Mouse (Mus musculus) heart, postnatal 14 days (tissue): ENCODE results near the gene Klhl42. TPM values are rescaled to one million over a fixed set of nuclear protein-coding genes. Genes with fewer than 3 reads are reported as not detected.

ENCODE experiments used
- DNase-seq, 2 experiments: peaks; one replicate each; pipeline ENCODE4 v3.0.0; 2021 to 2022
- intact Hi-C: fragments of 180-260 bp; cut with DNase I; formaldehyde crosslinking; loops from one replicate; pipeline ENCODE4 v1.15.1; 2025
- total RNA-seq, 2 experiments: library from RNA; stranded (reverse); gene quantifications; 2 replicates each; pipeline ENCODE4 v1.2.3; 2021

The Klhl42 gene
- total RNA-seq, 2 experiments from 2014 or later = 8.2 to 8.7 TPM

- intact Hi-C loops = no loop called here
- no peak for DNase-seq
Observed at GRCm38 (mm10) chr6:147140600-147141154, 49.5 kb downstream of the Klhl42 start.

- intact Hi-C loops = no loop called here
- no peak for DNase-seq
Observed at GRCm38 (mm10) chr6:147144664-147145063, 53.5 kb downstream of the Klhl42 start.

- peak; percentile 85 to 90 for DNase-seq
- intact Hi-C loops = no loop called here
Observed at GRCm38 (mm10) chr6:147145277-147145676, 54.1 kb downstream of the Klhl42 start.

- intact Hi-C loops = no loop called here
- no peak for DNase-seq
Observed at GRCm38 (mm10) chr6:147145753-147146152, 54.6 kb downstream of the Klhl42 start.

GRCm38 (mm10) chr6:147151069-147151468 lies 59.9 kb downstream of the Klhl42 start:
- DNase-seq = no peak
- intact Hi-C loops = no loop called here

GRCm38 (mm10) chr6:147151839-147152238 lies 60.7 kb downstream of the Klhl42 start:
- no peak for DNase-seq
- intact Hi-C loops = no loop called here

GRCm38 (mm10) chr6:147155085-147155484 lies 63.9 kb downstream of the Klhl42 start:
- intact Hi-C loops = no loop called here
- DNase-seq = no peak

GRCm38 (mm10) chr6:147161818-147162584 lies 70.8 kb downstream of the Klhl42 start:
- intact Hi-C loops = no loop called here
- DNase-seq = peak; percentile 16 to 23

Other genes with a start within 250 kb of the Klhl42 start
- 1 to 10 TPM; 1.3 to 1.4 TPM for gene Smco2, start 241.3 kb upstream of the Klhl42 start, total RNA-seq
- gene Ppfibp1, start 202.9 kb upstream of the Klhl42 start, total RNA-seq = 10 to 100 TPM; 80.7 to 89.8 TPM
- not detected for gene 1700034J05Rik, start 137.0 kb upstream of the Klhl42 start, total RNA-seq
- gene Rep15, start 58.8 kb upstream of the Klhl42 start, total RNA-seq = 1 to 10 TPM in 1 of 2 experiments, under 1 TPM in 1; 0.68 to 1.2 TPM
- 100 to 1,000 TPM; 173 to 181 TPM for gene Mrps35, start 48.6 kb upstream of the Klhl42 start, total RNA-seq
- gene Mansc4, start 4.3 kb upstream of the Klhl42 start, total RNA-seq = not detected
- gene Pthlh, start 172.8 kb downstream of the Klhl42 start, total RNA-seq = 1 to 10 TPM in 1 of 2 experiments, under 1 TPM in 1; 0.88 to 1.1 TPM